Mouse (Mus musculus): Measurements from ENCODE around the gene Olfr1367. TPM values are rescaled to one million over a fixed set of nuclear protein-coding genes. Genes with fewer than 3 reads are reported as not detected.

Olfr1367 gene
- not detected in 2 replicates for polyA plus RNA-seq (2015; fragmentation: Nextera tagmentation; extraction: Ambion mirVana)

DNA sequence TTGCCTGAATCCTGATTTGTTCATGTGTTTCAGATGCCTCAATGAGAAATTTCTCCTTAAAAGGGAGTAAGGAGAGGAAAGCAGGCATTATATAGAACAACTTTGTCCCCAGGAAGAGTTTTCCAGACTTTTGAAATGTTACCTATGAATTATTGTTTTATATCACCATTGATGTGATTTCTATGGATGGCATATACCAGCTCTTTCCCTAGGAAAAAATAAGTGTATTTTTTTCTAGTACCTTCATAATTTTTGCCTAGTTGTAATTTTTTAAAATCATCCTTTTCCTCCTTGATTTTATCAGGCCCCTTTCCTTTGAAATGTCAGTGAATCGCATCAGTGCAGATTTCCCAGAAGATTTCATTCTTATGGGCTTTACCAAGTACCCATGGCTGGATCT, at the start of gene Olfr1367:
TSS of gene Olfr1367 (plus strand) at position 301 of the 400 bp plus-strand sequence.
- Histone ChIP-seq H3K27me3 (no peaks in the 10 kb centered on the region), H3K27ac (no peak within 1 kb of the TSS), H3K4me3 (no peak within 1 kb of the TSS), H3K4me2 (no peak within 1 kb of the TSS), H3K9me3 (replicated peaks) (no peaks in the 10 kb centered on the region), H3K9ac (no peak within 1 kb of the TSS), H3K4me1 (replicated peaks) (no peaks in the 10 kb centered on the region), H3K36me3 (no peaks in the 10 kb centered on the region)
- 78% methylated on average over 1 of the region's 1 CpGs for WGBS
- ATAC-seq (replicated peaks; ENCODE audit: insufficient number of reproducible peaks, insufficient read depth, low FRiP score, low read depth), result no peak

DNA sequence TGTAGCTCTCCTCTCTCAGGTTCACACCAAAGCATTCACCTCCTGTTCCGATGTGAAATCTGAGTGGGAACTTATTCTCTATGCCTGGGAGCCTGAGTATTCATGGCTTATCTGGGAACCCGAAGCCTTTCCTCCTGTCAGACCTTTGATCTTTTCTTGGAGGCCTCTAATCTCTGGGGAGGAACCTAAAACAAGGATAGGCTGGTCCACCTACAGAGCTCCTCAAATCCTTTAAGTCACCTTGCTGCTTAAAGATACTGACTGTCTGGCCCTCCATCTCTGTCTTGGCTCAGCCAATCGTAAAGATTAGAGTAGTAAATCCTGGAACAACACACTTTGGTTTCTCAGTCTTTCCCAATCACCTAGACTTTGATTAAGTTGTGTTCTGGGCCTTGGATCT, 48.2 kb upstream of the Olfr1367 start:
- ATAC-seq (replicated peaks; ENCODE audit: insufficient number of reproducible peaks, insufficient read depth, low FRiP score, low read depth), result no peak
- Histone ChIP-seq H3K27ac (no peak overlapping the region), H3K27me3 (no peaks in the 10 kb centered on the region), H3K9ac (no peak overlapping the region), H3K9me3 (replicated peaks) (no peaks in the 10 kb centered on the region), H3K36me3 (no peaks in the 10 kb centered on the region), H3K4me1 (replicated peaks) (peaks cover 11% of the 10 kb centered on the region), H3K4me2 (no peak overlapping the region), H3K4me3 (no peak overlapping the region)
- 33% methylated on average over 3 of the region's 3 CpGs for WGBS

DNA sequence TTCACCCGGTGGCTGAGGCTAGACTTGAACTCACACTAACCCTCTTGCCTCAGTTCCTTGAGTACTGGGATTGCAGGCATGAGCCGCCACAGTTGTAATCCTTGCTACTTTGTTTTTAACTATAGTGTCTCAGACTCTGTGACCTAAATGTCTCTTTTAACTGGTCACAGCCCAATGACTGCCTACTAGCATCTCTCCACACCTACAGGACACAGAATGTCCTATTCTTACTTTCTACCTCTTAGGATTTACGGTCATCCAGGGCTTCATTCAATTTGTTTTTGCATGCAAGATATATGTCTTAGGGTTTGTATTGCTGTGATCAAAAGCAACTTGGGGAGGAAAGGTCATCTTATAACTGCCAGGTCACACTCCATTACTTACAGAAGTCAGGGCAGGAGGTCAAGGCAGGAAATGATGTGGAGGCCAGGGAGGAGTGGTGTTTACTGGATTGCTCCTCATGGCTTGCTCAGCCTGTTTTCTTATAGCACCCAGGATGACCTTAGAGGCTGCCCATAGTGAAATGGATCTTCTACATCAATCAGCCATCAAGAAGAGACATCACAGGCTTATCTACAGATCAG, 42.1 kb upstream of the Olfr1367 start:
- Histone ChIP-seq H3K4me3 (no peak overlapping the region), H3K4me1 (replicated peaks) (peaks cover 11% of the 10 kb centered on the region), H3K9ac (no peak overlapping the region), H3K27me3 (no peaks in the 10 kb centered on the region), H3K9me3 (replicated peaks) (no peaks in the 10 kb centered on the region), H3K27ac (no peak overlapping the region), H3K36me3 (no peaks in the 10 kb centered on the region), H3K4me2 (no peak overlapping the region)
- WGBS, result 73% methylated on average over 3 of the region's 3 CpGs
- no peak for ATAC-seq (replicated peaks; ENCODE audit: insufficient number of reproducible peaks, insufficient read depth, low FRiP score, low read depth)

DNA sequence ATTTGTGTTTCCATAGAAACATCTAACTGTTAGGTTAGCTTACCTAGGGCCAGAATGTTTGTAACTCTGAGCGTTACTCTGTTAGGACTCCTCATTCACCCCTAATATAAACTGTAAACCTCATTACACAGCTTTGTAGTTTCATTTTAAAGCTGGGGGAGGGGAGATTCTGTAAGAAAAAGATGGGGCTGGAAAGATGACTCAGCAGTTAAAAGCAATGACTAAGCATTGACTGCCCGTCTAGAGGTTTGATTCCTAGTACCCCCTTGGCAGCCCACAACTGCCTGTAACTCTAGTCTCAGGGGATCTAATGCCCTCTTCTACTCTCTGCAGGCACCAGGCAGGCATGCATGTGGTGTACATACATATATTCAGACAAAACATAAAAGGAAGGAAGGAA, 36.9 kb upstream of the Olfr1367 start:
- H3K4me2 ChIP-seq, result no peak overlapping the region
- H3K27me3 ChIP-seq, result no peaks in the 10 kb centered on the region
- ATAC-seq (replicated peaks; ENCODE audit: insufficient number of reproducible peaks, insufficient read depth, low FRiP score, low read depth), result no peak
- H3K4me3 ChIP-seq, result no peak overlapping the region
- H3K36me3 ChIP-seq, result no peaks in the 10 kb centered on the region
- no peak overlapping the region for H3K27ac ChIP-seq
- no peaks in the 10 kb centered on the region for H3K9me3 ChIP-seq (replicated peaks)
- no peak overlapping the region for H3K9ac ChIP-seq
- 56% methylated on average over 2 of the region's 2 CpGs for WGBS
- H3K4me1 ChIP-seq (replicated peaks), result no peaks in the 10 kb centered on the region

DNA sequence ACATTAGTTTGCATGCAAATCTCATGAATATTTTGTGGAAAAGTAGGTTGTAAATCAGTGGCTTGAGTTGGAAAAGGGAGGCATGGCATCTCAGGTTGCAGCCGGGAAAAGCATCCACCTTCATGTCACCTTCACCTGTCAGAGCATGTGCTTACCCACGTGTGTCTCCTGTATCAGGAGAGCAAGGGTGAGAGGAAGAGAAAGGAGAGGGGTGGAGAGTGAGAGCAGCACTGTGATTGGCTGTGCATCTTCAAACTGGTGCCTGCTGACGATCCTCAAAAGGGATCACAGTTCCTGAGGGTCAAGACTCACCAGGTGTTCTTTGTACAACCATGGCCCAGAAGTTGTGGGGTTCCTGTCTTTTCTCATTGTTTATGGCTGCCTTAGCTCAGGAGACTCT, 34.8 kb upstream of the Olfr1367 start, which contains the start of gene Gpx6:
TSS of gene Gpx6 (plus strand) at position 200 of the 400 bp plus-strand sequence.
- H3K36me3 ChIP-seq, result no peaks in the 10 kb centered on the region
- no peak for ATAC-seq (replicated peaks; ENCODE audit: insufficient number of reproducible peaks, insufficient read depth, low FRiP score, low read depth)
- no peaks in the 10 kb centered on the region for H3K27me3 ChIP-seq
- no peaks in the 10 kb centered on the region for H3K4me1 ChIP-seq (replicated peaks)
- H3K4me3 ChIP-seq, result no peak within 1 kb of the TSS
- H3K9me3 ChIP-seq (replicated peaks), result no peaks in the 10 kb centered on the region
- H3K4me2 ChIP-seq, result no peak within 1 kb of the TSS
- no peak within 1 kb of the TSS for H3K27ac ChIP-seq
- WGBS, result 19% methylated on average over 3 of the region's 3 CpGs
- H3K9ac ChIP-seq, result no peak within 1 kb of the TSS

DNA sequence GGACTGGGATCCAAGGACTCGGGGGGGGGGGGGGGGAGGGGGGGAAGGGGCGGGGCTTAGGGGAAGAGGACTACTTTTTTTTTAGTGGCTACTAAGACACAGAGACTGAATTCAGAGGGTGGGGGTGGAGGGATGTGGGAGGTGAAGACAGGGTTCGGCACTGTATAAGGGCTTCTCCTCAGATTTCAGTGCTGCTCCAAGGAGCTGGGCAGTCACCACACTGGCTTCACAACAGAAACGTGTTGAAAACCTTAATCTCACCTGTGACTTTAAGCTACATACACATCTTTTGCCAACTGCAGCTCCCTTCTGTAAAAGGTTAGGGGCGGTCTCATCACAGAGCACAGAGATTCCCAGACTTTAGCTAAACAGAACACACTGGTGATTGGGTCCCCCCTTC, 33.9 kb upstream of the Olfr1367 start:
- Histone ChIP-seq H3K9me3 (replicated peaks) (no peaks in the 10 kb centered on the region), H3K4me2 (no peak overlapping the region), H3K27me3 (no peaks in the 10 kb centered on the region), H3K4me1 (replicated peaks) (no peaks in the 10 kb centered on the region), H3K27ac (no peak overlapping the region), H3K36me3 (no peaks in the 10 kb centered on the region), H3K9ac (no peak overlapping the region), H3K4me3 (no peak overlapping the region)
- no peak for ATAC-seq (replicated peaks; ENCODE audit: insufficient number of reproducible peaks, insufficient read depth, low FRiP score, low read depth)
- 37% methylated on average over 4 of the region's 5 CpGs for WGBS

DNA sequence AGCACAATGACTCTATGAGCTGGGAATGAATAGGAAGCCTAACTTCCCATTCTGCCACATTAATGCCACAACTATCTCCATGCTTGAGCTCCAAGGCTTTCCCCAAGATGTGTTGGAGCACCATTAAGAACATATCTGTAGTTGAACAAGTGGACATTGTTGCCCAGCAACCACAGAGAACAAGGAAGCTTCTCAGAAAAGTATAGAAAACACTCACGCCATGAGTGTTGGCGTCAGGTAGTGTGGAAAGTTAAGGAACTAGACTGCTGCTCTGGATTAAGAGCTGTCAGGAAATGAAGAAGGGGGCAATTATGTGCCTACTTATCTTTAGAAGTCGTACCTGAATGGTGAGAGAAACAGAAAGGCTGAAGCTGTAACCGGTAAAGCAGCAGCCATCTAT, 32.8 kb upstream of the Olfr1367 start:
- Histone ChIP-seq H3K4me2 (no peak overlapping the region), H3K36me3 (no peaks in the 10 kb centered on the region), H3K27ac (no peak overlapping the region), H3K4me1 (replicated peaks) (no peaks in the 10 kb centered on the region), H3K9ac (no peak overlapping the region), H3K27me3 (no peaks in the 10 kb centered on the region), H3K4me3 (no peak overlapping the region), H3K9me3 (replicated peaks) (no peaks in the 10 kb centered on the region)
- no peak for ATAC-seq (replicated peaks; ENCODE audit: insufficient number of reproducible peaks, insufficient read depth, low FRiP score, low read depth)
- WGBS, result 79% methylated on average over 4 of the region's 4 CpGs

DNA sequence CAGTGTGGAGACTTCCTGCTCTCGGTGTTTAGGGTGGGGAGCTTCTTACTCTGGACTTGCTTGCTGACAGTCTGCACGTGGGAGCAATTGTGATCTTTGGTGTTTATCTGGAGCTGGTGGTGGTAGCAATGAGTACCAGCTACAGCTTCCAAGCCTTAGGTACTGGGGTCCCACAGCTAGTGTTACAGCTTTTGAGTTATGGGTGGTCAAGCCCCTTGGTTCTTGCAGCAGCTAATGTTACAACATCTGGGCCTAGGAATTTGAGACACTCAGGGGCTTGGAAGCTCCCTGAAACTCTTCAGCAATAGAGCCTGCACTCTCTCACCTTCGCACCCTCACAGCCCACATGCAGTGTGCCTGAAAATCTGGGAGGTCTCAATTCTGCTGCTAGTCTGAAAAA, 26.4 kb upstream of the Olfr1367 start:
- ATAC-seq (replicated peaks; ENCODE audit: insufficient number of reproducible peaks, insufficient read depth, low FRiP score, low read depth), result no peak
- H3K27ac ChIP-seq, result no peak overlapping the region
- no peak overlapping the region for H3K4me3 ChIP-seq
- 0 out of 2 replicates have a peak, but pooled peaks cover 3% of the 10 kb centered on the region for H3K27me3 ChIP-seq
- no peaks in the 10 kb centered on the region for H3K9me3 ChIP-seq (replicated peaks)
- no peak overlapping the region for H3K4me2 ChIP-seq
- H3K9ac ChIP-seq, result no peak overlapping the region
- no peaks in the 10 kb centered on the region for H3K4me1 ChIP-seq (replicated peaks)
- no peaks in the 10 kb centered on the region for H3K36me3 ChIP-seq
- 45% methylated on average over 3 of the region's 3 CpGs for WGBS

DNA sequence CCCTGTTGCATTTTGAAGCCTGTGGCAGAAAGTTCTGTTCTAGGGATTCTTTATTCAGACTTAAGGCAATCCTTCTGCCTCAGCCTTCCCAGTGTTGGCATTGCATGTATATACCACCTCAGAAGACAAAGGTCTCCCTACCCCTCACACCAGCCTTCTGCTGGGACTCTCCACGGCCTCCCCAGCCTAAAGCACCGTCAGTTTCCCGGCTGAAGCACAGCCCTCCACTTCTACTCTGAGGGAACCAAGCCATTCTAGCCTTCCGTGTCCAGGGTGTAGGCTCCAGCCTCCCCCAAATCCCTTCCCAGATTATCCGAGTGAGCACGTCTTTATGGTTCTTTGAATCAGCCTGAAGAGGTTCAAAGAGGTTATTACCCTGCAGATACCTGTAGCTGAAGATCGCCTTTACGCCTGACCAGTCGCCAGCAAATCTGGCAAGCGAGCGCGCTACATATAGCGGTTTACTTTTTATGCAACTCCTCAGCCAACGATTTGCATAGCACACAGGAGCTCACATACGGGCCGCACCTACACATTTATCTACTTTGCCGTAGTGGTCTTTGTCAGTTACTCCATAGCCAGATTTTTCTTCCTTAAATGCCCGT, 24.7 kb upstream of the Olfr1367 start:
- H3K9ac ChIP-seq, result no peak overlapping the region; the same call in 1 of the 2 replicates
- WGBS, result 4% methylated on average over 18 of the region's 18 CpGs
- no peaks in the 10 kb centered on the region for H3K36me3 ChIP-seq
- H3K27ac ChIP-seq, result no peak overlapping the region
- H3K9me3 ChIP-seq (replicated peaks), result no peaks in the 10 kb centered on the region
- no peaks in the 10 kb centered on the region for H3K4me1 ChIP-seq (replicated peaks)
- no peak for ATAC-seq (replicated peaks; ENCODE audit: insufficient number of reproducible peaks, insufficient read depth, low FRiP score, low read depth)
- H3K4me2 ChIP-seq, result peak overlapping the region; percentile 51
- H3K27me3 ChIP-seq, result 0 out of 2 replicates have a peak, but pooled peaks cover 3% of the 10 kb centered on the region
- peak overlapping the region; percentile 38 for H3K4me3 ChIP-seq

DNA sequence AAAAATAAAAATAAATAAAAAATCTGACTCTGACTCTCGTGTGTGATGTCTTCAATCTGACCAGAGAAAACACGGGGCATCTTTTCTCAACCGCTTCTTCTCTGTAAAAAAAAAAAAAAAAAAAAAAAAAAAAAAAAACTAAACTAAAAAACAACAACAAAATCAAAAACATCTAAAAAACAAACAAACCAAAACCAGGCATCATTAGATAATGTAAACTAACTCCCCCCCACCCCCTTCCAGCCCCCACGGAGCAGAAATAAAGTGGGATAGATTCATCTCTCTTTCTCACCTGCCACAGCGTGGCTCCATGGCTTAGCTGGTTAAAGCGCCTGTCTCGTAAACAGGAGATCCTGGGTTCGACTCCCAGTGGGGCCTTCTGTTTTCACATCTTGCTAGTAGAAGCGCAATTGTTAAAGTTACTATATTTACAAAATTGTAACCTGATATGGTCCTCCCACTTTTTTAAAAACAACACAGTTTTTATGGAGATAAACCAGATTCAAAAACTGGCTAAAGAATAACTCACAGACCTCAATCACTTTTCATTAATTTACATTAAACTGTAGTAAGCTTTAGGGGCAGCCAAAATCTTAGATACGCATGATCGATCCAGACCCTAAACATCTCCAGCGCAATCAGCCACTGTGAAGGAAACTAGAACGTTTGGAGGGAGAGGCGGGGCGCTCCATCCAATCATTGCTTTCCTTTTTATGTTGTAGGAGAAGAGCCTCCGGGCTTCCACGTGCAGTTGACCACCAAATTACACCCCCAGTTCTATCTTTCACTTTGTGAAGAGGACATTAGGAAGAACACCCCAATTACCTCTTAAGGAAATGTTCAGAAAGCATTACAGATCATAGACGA, 24.0 kb upstream of the Olfr1367 start:
- peak overlapping the region; percentile 51 for H3K4me2 ChIP-seq
- no peak overlapping the region for H3K27ac ChIP-seq
- H3K4me3 ChIP-seq, result peak overlapping the region; percentile 38
- H3K36me3 ChIP-seq, result no peaks in the 10 kb centered on the region
- 0 out of 2 replicates have a peak, but pooled peaks cover 3% of the 10 kb centered on the region for H3K27me3 ChIP-seq
- H3K9me3 ChIP-seq (replicated peaks), result no peaks in the 10 kb centered on the region
- no peak for ATAC-seq (replicated peaks; ENCODE audit: insufficient number of reproducible peaks, insufficient read depth, low FRiP score, low read depth)
- H3K9ac ChIP-seq, result no peak overlapping the region
- WGBS, result 18% methylated on average over 18 of the region's 18 CpGs
- peaks cover 5% of the 10 kb centered on the region for H3K4me1 ChIP-seq (replicated peaks)

DNA sequence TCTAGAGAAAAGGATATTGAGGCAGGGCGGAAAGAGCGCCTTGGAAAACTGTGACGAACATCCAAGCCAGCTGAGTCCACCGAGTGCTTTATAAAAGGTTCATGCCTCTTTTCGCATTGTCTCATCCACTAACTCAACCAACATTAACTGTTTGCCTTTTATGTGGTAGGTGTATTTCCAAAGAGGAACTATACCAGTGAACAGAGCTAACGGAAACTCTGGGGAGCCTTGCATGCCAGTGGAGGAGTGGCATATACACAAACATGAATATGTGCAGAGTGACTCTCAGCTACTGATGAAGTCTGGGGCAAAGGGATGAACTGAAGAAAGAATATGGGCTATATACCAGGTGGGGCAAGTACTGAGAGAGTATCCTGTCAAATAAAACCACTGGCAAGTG, 23.3 kb upstream of the Olfr1367 start:
- Histone ChIP-seq H3K27me3 (0 out of 2 replicates have a peak, but pooled peaks cover 3% of the 10 kb centered on the region), H3K9ac (no peak overlapping the region), H3K27ac (no peak overlapping the region), H3K4me2 (peak overlapping the region; percentile 51), H3K36me3 (no peaks in the 10 kb centered on the region), H3K4me1 (replicated peaks) (peaks cover 5% of the 10 kb centered on the region), H3K4me3 (peak overlapping the region; percentile 38; the same call in 1 of the 2 replicates), H3K9me3 (replicated peaks) (no peaks in the 10 kb centered on the region)
- WGBS, result 61% methylated on average over 6 of the region's 6 CpGs
- no peak for ATAC-seq (replicated peaks; ENCODE audit: insufficient number of reproducible peaks, insufficient read depth, low FRiP score, low read depth)

All from heart, embryonic 15.5 days (tissue).